Mouse (Mus musculus) lung, postnatal 0 days (tissue): Measurements from ENCODE around the gene Trip11. TPM values are rescaled to one million over a fixed set of nuclear protein-coding genes. Genes with fewer than 3 reads are reported as not detected.

Source experiments
- ATAC-seq: fragments of 200-750 bp; cut with Nextera tagmentation; 2 replicates; pipeline ENCODE4 v1.8.0; 2017; ENCODE audit warnings: moderate library complexity
- DNase-seq: peaks from one replicate; pipeline ENCODE4 v3.0.0-alpha.2; 2016; ENCODE audit warnings: low spot score
- H3K27ac ChIP-seq: fragments of 300-500 bp; sonication (generic); 2 replicates; pipeline ENCODE4 v1.5.1; 2014; ENCODE audit warnings: antibody characterized with exemption, mild to moderate bottlenecking, low read length, mixed read lengths
- H3K27me3 ChIP-seq: fragments of 300-500 bp; sonication (generic); replicated peaks from 2 replicates; pipeline ENCODE4 v1.6.1; 2014; ENCODE audit warnings: low read length, mixed read lengths; ENCODE audit not compliant: insufficient read depth
- H3K36me3 ChIP-seq: fragments of 300-500 bp; sonication (generic); 2 replicates; pipeline ENCODE4 v1.6.1; 2014; ENCODE audit warnings: low read length, mixed read lengths; ENCODE audit not compliant: insufficient read depth
- H3K4me1 ChIP-seq: fragments of 300-500 bp; sonication (generic); 2 replicates; pipeline ENCODE4 v1.6.1; 2014; ENCODE audit warnings: antibody characterized with exemption, low read depth, low read length, mixed read lengths; ENCODE audit not compliant: insufficient read depth
- H3K4me2 ChIP-seq: fragments of 300-500 bp; sonication (generic); replicated peaks from 2 replicates; pipeline ENCODE4 v1.6.1; 2014; ENCODE audit warnings: low read depth, mild to moderate bottlenecking, low read length, moderate library complexity, mixed read lengths
- H3K4me3 ChIP-seq: fragments of 300-500 bp; sonication (generic); 2 replicates; pipeline ENCODE4 v1.5.1; 2014; ENCODE audit warnings: low read depth, low read length
- H3K9ac ChIP-seq: fragments of 300-500 bp; sonication (generic); replicated peaks from 2 replicates; pipeline ENCODE4 v1.6.1; 2014; ENCODE audit warnings: low read depth, mild to moderate bottlenecking
- H3K9me3 ChIP-seq: fragments of 300-500 bp; sonication (generic); 2 replicates; pipeline ENCODE4 v1.6.1; 2016; ENCODE audit warnings: low read length, mixed read lengths
- CTCF ChIP-seq: IDR thresholded peaks from 2 replicates; pipeline ENCODE4 v1.5.1; 2016; ENCODE audit warnings: antibody characterized with exemption, mild to moderate bottlenecking
- EP300 ChIP-seq: IDR thresholded peaks from 2 replicates; pipeline ENCODE4 v1.6.1; 2016; ENCODE audit warnings: antibody characterized with exemption, mild to moderate bottlenecking, control low read depth
- WGBS: fragments of 180-500 bp; shearing (Covaris S2); extraction: QIAGEN DNeasy Blood & Tissue Kit; methylation state at CpG from one replicate; pipeline ENCODE4 v1.1.7; 2014; 5-methylcytosine and 5-hydroxymethylcytosine counted together
- polyA plus RNA-seq: library from polyadenylated mRNA; unstranded; fragments of >200 nt; fragmentation: Nextera tagmentation; extraction: Ambion mirVana; gene quantifications from 2 replicates; pipeline ENCODE4 v1.2.1, GENCODE M21; 2015

Trip11 gene
- polyA plus RNA-seq, 1 experiment from 2014 or later = 30.8 TPM

DNA sequence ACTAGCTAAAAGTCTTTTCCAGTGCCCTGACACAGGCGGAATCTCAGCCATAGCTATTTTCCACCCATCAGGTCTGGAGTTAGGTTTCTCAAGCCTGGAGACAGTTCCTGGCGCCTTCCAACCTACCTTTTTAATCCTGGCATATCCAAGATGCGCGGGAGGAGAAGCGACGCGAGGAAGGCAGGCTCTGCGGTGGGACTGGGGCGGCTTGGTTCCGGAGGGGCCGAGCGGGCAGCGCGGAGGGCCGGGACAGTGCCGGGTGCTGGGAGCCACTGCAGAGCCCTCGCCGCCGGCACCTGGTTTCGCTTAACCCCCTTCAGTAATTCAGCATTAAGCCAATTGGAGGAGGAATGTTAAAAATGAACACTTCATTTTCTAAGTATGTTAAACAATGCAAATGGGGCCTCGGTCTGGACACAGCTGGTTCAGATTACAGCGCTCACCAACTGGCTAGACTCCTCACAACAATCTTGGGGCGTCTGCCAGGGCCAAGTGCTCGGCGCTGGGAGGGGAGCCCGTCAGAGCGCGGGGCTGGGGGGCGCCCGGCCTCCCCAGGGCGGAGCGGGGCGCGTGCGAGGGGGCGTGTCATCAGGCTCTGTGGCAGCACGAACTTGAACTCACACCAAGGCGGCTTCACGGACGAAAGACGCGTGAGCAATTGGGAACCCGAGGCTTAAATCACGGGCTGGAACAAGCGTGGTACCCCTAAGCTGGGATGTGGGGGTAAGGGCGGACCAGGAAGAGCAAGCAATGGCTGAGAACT, 94.3 kb downstream of the Trip11 start, which contains the start of gene Fbln5:
TSS of gene Fbln5 (minus strand) at position 448 of the 763 bp plus-strand sequence.
- H3K27me3 ChIP-seq = no peaks in the 10 kb centered on the region
- 0% methylated on average over 46 of the region's 46 CpGs for WGBS
- peak; percentile 90 for ATAC-seq
- H3K4me2 ChIP-seq = peak within 1 kb of the TSS; percentile 92
- peak within 1 kb of the TSS; percentile 87 for H3K27ac ChIP-seq
- no peaks in the 10 kb centered on the region for H3K36me3 ChIP-seq
- peak within 1 kb of the TSS; percentile 55 for H3K4me3 ChIP-seq
- H3K4me1 ChIP-seq = peaks cover 12% of the 10 kb centered on the region; the same call in 1 of the 2 replicates
- no peaks in the 10 kb centered on the region for H3K9me3 ChIP-seq
- peak; percentile 91 for DNase-seq
- peak; percentile 56; the same call in 1 of the 2 replicates for TF ChIP-seq EP300
- no peak for TF ChIP-seq CTCF
- peak within 1 kb of the TSS; percentile 41 for H3K9ac ChIP-seq

- H3K4me1 ChIP-seq = peaks cover 12% of the 10 kb centered on the region; the same call in 1 of the 2 replicates
- H3K27ac ChIP-seq = peak overlapping the region; percentile 87
- peak overlapping the region; percentile 41; the same call in 1 of the 2 replicates for H3K9ac ChIP-seq
- no peaks in the 10 kb centered on the region for H3K27me3 ChIP-seq
- no peaks in the 10 kb centered on the region for H3K36me3 ChIP-seq
- peak overlapping the region; percentile 55 for H3K4me3 ChIP-seq
- ATAC-seq (no peak), DNase-seq (peak; percentile 48)
- TF ChIP-seq CTCF = no peak
- no peak for TF ChIP-seq EP300
- H3K9me3 ChIP-seq = no peaks in the 10 kb centered on the region
- H3K4me2 ChIP-seq = peak overlapping the region; percentile 92
- 13% methylated on average over 11 of the region's 11 CpGs for WGBS
These were observed 94.8 kb downstream of the Trip11 start for GRCm38 (mm10) chr12:101818246-101818607.

GRCm38 (mm10) chr12:101816810-101817209, 96.3 kb downstream of the Trip11 start:
- no peak overlapping the region for H3K9ac ChIP-seq
- ATAC-seq = peak; percentile 58
- peak overlapping the region; percentile 92 for H3K4me2 ChIP-seq
- no peaks in the 10 kb centered on the region for H3K27me3 ChIP-seq
- H3K9me3 ChIP-seq = no peaks in the 10 kb centered on the region
- WGBS = 42% methylated on average over 5 of the region's 5 CpGs
- peaks cover 12% of the 10 kb centered on the region; the same call in 1 of the 2 replicates for H3K4me1 ChIP-seq
- H3K27ac ChIP-seq = no peak overlapping the region
- TF ChIP-seq CTCF = peak; percentile 72
- TF ChIP-seq EP300 = no peak
- H3K36me3 ChIP-seq = peaks cover under 1% of the 10 kb centered on the region; the same call in 1 of the 2 replicates
- peak; percentile 75 for DNase-seq
- H3K4me3 ChIP-seq = peak overlapping the region; percentile 8; the same call in 1 of the 2 replicates

GRCm38 (mm10) chr12:101815796-101816195, 97.3 kb downstream of the Trip11 start:
- ATAC-seq (no peak), DNase-seq (no peak)
- Histone ChIP-seq H3K27ac (no peak overlapping the region), H3K36me3 (peaks cover 4% of the 10 kb centered on the region; the same call in 1 of the 2 replicates), H3K4me2 (no peak overlapping the region), H3K27me3 (no peaks in the 10 kb centered on the region), H3K4me3 (no peak overlapping the region), H3K9ac (no peak overlapping the region), H3K4me1 (peaks cover 12% of the 10 kb centered on the region; the same call in 1 of the 2 replicates), H3K9me3 (no peaks in the 10 kb centered on the region)
- WGBS = 82% methylated on average over 6 of the region's 6 CpGs
- TF ChIP-seq EP300 = no peak
- TF ChIP-seq CTCF = no peak

GRCm38 (mm10) chr12:101814423-101814822, 98.6 kb downstream of the Trip11 start:
- H3K4me3 ChIP-seq = no peak overlapping the region
- DNase-seq = no peak
- H3K4me2 ChIP-seq = no peak overlapping the region
- ATAC-seq = no peak
- TF ChIP-seq EP300 = no peak
- TF ChIP-seq CTCF = no peak
- no peaks in the 10 kb centered on the region for H3K9me3 ChIP-seq
- peaks cover 4% of the 10 kb centered on the region for H3K36me3 ChIP-seq
- whole genome bisulfite sequencing = 90% methylated on average over 2 of the region's 2 CpGs
- no peaks in the 10 kb centered on the region for H3K27me3 ChIP-seq
- H3K9ac ChIP-seq = no peak overlapping the region
- H3K4me1 ChIP-seq = peaks cover 10% of the 10 kb centered on the region; the same call in 1 of the 2 replicates
- H3K27ac ChIP-seq = no peak overlapping the region

GRCm38 (mm10) chr12:101811181-101811580, 101.9 kb downstream of the Trip11 start:
- ATAC-seq (no peak), DNase-seq (no peak)
- Histone ChIP-seq H3K27me3 (no peaks in the 10 kb centered on the region), H3K36me3 (peaks cover 4% of the 10 kb centered on the region), H3K4me2 (no peak overlapping the region), H3K27ac (no peak overlapping the region), H3K9me3 (no peaks in the 10 kb centered on the region), H3K9ac (no peak overlapping the region), H3K4me3 (no peak overlapping the region), H3K4me1 (no peaks in the 10 kb centered on the region)
- 65% methylated on average over 6 of the region's 6 CpGs for WGBS
- TF ChIP-seq CTCF = peak; percentile 77
- TF ChIP-seq EP300 = no peak
